Mouse (Mus musculus) ovary, postnatal 10 days (tissue): ENCODE data around the gene Apba1.

Source experiments
- DNase-seq: peaks from one replicate; pipeline ENCODE4 v3.0.0; 2022; ENCODE audit warnings: low spot score

Apba1 gene

DNA sequence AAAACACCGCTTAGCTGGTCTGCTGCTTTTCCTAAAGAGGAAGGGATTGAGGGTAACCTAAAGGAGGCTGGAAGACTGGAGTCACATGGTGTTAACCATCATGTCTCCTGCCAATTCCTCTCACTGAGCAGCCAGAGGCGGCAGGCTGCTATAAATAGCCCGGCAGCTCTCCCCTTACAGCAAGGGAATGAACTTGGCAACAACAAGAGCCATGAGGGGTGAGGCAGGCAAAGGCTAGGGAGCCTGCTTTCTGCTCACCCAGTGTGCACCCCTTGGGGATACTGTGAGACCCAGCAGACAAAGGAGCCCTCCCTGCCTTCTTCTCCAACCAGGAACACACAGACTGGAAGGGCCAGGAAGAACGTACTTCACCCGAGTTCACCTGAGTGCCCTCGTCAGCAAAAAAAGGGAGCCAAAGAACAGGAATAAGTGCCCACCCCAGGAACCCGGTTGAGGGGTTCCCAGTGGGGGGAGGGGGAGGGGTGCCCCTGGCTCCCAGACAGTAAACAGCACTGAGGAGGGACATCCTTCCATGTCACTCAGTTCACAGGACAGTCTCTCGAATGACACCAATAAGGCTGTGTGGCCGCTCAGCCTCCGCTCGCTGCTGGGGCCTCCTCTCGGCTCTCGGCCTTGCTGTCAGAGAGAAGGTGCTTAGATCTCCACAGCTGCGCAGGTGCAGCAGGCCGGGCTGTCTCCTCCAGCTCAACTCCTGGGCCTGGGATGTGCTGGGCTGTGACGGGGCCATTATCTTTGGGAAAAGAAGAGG is 214.4 kb downstream of the Apba1 start:
- DNase-seq = no peak

DNA sequence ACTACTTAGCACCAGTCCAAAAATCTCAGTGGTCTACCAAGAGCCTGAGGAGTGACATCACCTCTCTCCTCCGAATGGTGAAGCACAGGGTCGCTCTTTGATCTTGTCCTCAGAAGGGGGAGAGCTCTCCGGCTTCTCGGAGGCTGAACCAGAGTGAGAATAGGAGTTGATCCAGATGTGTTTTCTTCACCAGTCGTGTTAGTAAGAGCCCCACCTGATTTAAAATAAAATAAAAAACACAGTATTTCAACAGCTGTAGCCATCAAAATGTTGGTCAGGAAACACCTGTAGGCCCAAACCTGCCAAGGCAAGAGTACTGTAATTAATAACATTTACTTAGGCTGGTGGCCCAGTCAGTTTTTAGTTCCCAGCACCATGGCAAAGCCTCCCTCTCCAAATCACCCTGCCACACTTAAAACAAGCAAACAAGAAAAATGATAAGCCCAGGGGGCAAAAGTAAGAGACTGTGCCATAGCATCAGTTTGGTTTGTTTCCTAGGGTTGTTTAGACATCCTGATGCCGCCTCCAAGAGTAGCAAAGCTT is 219.3 kb downstream of the Apba1 start:
- no peak for DNase-seq

DNA sequence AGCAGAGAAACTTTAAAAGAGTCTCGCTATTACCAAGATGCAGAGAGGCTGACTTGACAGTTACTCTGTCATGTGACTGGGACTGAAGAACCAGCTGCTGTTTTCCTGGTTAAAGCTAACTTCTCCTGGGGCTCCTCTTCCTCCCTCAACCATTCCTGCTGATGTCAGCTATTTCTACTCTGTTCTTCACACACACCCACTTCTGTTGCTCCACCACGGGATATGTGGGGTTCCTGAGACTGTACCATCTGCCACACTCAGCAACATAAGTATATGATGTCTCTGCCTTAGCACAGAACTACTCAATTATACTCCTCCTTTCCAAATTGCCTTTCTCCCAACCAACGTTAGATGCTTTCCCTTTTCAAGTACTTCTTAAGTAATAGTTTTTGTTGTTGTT is 221.9 kb downstream of the Apba1 start:
- no peak for DNase-seq

DNA sequence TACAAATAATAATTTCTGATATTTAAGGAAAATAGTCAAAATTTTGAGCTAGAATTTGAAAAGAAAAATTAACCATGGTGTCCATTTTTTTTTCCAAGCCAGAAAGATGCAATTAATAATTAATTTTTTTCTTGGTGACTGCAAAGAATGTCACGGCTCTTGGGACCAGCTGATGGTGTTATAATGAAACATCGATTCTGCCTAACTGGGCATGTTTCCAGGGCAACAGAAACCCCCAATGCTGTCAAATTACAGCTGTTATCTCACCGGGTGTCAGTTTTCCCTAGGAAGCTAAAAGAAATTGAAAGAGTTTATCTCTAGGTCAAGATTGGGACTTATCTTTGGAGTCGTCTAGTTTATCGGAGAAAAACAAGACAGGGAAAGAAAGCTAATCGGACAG is 225.5 kb downstream of the Apba1 start:
- DNase-seq = no peak

DNA sequence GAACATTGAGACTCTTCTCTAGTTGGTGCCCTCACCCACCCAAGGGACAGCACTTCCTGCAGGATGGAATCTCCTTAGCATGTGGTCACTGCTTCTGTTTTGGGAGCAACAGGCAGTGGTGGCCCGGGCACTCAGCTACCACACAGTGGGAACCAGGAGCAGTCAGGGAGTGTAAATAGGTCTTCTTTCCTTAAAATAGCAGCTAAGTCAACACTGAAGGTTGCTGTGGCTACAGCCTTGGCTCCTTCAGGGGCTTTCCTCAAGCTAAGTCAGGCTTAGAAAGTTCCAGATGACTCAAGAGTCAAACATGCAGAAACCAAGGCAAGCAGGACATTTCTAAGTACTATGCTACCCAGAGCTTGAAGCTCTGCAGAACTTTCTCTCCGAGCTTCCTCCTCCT is 228.6 kb downstream of the Apba1 start:
- no peak for DNase-seq

DNA sequence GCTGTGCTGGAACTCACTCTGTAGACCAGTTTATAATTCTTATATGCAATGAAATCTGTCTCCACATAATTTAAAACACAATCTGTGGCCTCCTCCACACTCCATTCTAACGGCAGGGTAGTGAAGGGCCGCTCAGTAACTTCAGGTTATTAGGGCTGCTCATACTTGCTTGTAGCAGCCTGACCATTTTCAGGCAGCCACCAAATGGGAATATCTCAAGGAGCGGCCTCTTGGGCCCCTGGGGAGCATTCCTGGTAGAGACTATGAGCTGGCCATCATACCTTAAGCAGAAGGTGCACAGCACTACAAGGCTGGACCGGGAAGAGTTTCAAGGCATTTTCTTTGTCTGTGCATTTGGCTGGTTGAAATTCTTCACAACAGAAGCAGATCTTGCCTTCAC is 229.5 kb downstream of the Apba1 start:
- no peak for DNase-seq

DNA sequence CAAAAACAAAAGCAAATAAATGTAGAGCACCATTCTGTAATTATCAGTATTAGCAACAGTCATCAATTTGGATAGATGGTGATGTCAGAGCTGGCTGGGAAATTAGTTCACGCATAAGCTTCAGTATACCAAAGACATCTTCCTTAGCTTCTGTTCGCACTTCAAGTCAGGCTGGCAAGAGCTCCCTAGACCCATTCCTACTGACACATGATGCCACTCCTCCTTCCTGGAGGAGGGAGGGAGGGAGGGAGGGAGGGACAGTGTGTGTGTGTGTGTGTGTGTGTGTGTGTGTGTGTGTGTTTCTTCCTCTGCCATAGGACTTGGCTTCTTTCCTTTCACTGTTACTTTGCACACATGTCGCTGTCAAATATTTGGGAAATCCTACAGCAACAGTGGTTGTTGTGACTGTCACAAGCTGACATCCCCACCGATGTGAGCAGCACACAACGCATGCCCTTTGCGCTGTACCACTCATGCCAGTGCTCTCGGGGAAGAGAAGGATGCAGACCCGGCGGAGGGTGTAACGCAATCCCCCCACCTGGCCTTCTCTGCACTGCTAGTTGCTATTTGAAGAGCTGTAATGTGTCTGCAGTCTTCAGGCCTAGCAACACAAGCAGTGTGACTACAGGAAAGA is 237.2 kb downstream of the Apba1 start:
- DNase-seq = no peak
